Mouse (Mus musculus) spleen, adult 18-20 months (tissue): ENCODE measurements around the gene Gas7.

ENCODE experiments used
- DNase-seq, 2 experiments: peaks; one replicate each; pipeline ENCODE4 v3.0.0; 2022; ENCODE audit warnings: mixed read lengths in 2 of 2

Gene Gas7

DNA sequence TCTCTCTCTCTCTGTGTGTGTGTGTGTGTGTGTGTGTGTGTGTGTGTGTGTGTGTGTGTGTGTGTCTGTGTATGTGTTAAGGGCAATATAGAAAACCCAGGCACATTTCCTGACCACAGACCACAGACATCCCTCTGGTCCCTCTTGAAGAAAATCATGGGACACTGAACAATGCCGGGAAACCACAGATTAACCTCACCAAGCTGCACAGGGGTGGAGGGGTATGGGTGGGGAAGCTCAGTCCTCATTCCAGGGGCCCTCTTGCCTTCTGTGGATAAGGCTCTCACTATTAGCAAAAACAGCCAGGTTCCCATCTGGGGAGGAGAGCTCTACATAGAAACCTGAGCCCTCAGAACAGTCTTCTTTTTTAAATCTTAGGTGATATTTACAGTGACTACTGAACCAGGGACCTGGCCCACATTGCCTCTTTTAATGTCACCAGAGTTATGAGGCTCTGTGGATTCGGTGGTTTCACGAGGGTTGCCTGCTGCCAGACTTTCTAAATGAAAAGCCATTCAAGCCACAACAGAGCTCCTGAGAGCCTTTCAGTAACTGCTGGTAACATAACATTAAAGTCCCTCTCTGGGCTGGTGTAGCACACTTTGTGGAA is 178.5 kb downstream of the Gas7 start:
- DNase-seq: no peak

DNA sequence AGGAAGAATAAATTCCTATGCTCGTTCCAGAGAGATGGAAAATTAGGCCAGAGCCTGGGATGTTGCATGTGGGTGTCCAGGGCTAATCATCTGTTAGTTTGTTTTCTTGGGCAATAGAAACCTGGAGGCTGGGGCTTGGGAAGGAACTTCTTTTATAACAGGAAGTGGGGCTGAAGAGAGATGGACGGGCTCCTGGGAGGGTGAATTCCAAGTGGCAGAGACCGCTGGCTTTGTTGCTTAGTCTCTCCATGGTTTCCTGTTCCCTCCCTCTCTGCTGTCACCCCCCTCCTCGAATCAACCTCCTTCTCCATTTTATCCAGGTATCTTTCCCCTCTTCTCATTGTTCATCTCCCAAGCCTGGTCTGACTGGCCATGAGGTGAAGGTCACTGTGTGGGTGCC is 181.0 kb downstream of the Gas7 start:
- no peak for DNase-seq

DNA sequence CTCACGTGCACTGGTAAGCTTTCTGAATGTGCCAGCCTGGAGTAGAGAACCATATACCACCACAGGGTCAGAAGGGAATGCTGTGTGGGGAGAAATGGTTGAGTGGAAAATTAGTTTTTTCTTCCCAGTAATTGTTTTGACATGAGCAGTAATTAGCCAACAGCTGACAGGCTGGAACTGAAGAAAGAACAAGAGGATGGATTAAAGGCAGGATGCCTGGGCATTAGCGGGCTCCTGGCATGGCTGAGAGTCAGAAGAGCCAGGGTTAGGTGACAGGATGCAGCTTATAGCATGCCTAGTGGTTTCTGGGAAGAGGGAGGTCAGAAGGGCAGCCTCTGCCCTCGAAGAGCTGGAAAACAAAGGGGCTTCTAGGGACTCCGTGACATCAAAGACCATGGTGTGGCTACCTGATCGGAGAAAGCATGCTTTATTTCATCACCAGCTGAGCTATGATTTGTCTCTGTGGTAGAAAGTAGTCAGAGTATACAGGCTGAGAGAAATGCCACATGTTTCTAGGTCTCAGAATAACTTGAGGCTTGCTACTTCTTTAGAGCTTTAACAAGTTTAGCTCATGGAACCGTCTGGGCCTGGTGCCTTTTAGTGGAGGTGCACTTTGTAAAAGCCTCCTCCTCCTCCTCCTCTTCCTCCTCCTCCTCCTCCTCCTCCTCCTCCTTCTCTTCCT is 181.8 kb downstream of the Gas7 start:
- DNase-seq: no peak

DNA sequence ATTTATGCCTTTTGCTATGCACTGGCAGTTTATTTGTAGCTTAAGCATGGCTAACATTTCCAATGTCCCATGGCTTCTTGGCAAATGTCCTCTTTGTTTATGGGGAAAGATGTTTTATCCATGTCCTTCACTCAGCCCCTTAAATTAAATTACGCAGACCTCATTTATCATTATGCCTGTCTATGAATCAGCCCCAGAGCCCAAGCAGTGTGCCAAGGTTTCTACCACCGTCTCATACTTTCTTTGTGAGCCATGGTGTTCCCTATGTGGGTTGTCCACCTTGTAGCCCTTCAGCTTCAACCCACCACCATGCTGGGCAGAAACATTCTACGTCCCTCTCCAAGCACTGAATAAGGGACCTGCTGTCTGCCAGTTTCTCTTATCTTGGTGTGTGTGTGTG is 183.2 kb downstream of the Gas7 start:
- no peak for DNase-seq

DNA sequence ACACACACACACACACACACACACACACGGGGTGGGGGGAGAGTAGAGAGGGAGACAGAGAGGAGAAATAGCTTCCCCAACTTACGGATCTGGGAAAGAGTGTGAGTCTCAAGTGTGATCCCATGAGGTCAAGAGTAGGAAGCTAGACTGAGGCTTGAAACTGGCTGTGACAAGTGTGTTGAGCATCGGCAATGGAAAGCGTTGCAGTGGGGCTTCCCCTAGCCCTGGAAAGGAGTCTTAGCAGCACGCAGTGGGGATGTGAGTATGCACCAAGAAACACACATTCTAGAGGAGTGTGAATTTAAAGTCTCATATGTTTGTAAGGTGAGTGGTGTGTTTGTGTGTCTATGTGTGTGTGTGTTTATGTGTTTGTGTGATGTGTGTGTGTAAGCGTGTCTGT is 185.1 kb downstream of the Gas7 start:
- DNase-seq: no peak

DNA sequence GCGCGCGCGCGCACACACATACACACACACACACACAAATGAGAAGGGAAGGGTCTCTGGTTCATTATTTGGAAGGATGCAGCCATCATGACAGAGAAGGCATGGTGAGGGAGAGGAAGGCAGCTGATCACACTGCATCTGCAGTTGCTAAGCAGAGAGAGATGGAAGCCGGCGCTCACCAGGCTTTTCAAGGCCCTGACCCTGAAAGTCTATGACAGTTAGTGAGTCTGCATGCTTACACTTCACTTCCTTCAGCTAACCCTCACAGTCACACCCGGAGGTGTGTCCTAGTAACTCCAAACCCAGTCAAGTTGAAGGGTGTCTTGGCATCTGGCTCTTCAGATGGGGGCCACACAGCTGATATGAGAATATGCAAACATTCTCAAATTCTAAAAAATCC is 187.2 kb downstream of the Gas7 start:
- DNase-seq: no peak

DNA sequence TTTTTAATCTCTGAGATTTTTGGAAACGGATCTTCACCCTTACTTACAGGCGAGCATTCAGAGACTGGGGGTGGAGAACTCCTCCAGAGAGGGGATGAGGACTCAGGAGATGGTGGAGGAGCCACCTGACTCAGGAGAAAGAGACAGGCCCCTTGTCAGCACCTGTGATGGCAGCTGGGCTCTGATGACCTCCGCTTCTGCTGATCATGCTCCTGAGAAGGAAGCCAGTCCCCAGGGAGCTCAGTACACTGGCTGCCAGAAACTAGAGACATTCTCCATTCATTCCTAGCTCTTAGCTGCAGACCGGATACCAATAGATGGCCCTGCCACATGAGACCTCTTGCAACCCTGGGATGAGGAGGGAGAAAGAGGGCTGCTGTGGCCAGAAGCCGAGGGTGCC is 187.6 kb downstream of the Gas7 start:
- no peak for DNase-seq

DNA sequence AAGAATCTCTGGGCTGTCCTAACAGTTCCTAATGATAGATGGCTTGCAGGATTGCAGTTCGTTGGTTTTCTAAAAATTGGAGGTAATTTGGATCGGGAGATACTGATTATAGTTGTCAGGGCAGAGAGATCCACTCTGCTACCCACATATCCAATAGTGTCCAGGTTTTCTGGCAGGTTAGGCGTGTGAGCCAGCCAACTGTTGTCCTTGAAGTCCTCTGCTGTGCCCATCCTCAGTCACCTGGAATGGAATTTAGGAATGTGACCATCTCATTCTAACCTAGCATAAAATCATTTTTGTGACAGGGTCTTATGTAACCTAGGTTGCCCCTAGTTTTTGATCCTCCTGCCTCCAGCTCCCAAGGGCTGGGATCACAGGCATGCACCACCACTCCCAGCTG is 188.2 kb downstream of the Gas7 start:
- DNase-seq: no peak

DNA sequence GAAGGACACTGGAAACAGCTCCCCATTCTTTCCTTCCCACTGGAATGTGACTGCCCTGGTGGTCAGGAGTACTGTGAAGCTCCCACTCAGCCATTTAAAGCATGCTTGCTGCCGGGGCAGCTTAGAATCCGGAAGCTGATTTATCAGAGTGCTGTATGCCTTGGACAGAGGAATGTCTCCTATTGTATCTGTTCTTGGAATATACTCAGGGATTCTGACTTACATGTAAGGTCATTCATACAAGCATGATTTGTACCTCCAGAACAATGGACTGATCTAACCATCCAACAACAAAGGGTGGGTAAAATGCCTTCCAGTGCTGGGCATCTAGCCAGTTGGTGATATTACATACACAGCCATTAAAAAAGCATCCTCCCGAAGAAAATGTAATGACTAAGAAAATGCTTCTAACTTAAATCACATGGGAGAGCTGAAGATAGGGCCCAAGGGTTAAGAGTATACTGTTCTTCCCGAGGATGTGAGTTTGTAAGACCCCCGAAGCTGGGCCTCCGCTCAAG is 189.5 kb downstream of the Gas7 start:
- DNase-seq: no peak

DNA sequence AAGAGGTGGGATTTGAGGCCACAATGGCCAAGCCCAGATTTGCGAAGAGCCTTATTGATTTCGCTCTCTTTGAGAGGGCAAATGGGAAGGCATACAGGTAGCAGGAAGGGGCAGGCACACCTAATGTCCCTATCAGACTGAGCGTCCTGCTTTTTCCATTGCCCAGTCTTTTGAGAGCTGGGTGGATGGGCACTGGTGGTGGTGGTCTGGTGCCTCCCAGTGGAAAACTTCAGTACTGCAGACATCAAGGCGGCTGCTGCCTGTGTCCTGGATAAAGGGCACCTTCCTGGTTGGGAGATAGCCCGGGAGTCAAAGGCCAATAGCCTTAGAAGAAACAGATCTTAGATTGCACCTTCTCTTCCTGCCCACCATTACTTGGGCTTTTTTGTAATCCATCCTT is 192.5 kb downstream of the Gas7 start:
- DNase-seq: peak; percentile 22 to 63

DNA sequence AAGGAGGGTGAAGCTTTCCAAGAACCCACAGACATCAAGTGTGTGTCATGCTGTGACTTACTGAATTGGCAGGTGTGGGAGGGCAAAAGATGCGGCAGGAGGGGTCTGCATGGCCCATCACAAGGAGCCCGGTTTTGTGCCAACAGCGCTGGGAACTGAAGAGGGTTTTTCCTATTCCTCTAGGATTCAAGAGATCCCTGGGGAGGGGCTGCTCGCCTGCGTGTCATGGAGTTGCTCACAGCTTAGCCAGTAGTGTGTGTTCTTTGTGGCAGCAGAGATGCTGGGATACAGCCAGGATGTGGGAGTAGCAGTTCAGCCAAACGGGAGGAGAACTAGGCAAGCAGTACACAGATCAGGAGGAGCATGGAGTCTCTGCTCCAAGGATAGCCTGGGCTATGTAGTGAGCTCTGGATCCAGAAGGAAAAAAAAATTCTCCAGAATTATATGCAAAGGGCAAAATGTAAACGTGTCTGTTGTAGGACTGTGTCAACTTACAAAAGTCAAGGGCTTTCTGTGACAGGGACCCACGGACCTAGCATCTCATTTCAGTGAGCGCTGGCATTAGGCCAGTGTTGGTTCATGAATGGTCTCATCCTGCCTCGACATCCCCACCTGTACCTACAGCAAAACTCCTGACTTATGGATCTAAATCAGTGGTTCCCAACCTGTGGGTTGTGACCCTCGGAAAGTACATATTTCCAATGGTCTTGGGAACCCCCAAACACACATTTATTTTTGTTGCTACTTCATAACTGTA is 193.6 kb downstream of the Gas7 start:
- DNase-seq: no peak

DNA sequence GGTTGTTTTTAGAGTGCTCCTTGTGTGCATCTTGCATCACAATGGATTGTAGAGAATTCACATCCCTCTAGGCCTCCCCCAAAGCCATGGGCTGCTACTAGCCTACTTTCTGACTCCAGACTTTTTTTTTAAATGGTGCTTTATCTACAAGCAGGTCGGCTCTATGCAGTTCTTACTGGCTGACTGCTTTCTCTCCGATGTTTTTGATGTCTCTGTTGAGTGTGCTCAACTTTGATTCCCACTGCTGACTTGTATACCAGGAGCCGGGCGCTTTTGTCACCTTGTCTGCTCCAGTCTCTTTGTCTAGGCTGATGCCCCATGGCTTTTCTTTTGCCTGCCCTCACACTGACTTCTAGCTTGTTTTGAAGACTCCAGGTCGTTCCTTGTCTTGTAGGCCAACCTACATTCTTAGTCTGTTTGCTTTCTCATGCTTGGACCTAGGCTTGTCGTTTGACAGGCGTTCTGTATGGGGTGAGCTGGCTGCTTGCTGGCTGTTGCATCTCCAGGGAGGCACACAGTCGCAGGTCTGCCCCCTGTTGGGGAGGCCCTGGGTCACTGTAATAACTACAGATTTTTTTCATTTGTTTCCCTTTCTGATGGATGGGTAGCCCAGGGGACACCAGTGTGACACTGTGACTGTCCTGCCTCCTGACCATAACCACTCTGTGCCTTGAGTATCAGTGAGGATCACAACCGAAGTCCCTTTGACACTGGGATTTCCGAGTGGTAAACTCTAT is 194.9 kb downstream of the Gas7 start:
- DNase-seq: no peak

DNA sequence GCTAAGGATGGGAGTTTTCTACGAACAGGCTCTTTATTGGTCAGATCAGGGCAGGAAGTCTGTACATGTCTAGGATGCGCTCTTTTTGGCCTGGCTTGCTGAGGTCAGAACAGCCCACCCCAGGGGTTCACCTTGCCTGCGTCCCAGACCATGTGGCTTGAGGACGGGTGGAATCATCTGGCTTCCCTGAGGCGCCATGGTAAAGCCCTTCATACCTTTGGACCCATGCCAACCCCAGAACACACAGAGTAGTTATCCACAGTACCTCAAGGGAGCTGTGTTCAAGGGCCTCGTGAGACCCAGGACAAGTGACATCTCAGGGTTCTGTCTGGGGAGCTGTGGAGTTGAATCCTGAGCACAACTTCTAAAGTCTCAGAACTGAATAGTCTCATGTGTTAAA is 196.5 kb downstream of the Gas7 start:
- DNase-seq: no peak

DNA sequence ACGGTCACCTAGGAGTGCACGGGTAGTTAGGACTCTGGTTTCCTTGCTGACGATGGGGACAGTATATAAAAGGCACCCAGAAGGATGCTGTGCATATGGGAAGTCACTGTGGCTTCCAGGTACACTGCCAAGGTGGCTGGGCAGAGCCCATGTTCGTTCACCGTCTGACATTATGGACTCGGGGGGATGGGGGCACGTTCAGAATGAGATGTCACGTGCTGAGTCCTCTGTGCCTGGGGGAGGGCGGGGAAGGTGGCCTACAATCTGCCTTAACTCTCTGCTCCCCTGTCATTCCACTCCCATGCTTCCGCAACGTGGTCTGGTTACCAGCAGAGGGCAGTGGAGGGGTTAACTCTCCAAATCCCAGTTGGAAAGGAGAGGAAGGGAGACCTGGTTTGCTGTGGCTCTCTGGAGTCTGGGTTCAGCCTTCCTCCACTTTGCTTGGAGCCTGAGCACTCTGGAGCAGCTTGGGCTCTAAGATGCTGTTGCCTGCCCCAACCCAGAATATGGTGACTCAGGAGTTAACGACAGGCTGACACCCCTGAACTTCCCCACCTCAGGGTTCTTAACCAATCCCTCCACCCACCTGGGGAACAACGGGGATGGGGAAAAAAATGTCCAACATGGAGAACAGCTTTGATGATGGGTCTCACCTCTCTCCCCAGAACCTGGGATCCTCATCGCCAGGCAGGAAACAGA is 197.1 kb downstream of the Gas7 start:
- no peak for DNase-seq

DNA sequence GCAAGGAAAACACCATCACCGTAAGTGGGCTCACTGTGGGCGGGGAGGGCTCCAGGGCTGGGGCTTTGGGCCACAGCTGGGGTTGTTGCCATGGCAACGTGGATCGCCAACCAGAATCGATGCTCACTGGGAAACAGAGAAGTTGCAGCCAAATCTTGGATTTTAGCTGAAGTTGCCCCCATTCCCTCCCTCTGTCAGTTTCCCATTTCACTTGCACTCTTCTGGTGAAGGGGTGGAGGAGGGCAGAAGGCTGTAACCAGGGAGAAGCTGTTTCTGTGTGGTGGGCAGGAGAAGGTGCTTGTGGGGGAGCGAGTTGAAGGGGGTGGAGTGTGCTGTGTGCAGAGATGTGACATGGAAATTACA is 197.6 kb downstream of the Gas7 start:
- DNase-seq: no peak

DNA sequence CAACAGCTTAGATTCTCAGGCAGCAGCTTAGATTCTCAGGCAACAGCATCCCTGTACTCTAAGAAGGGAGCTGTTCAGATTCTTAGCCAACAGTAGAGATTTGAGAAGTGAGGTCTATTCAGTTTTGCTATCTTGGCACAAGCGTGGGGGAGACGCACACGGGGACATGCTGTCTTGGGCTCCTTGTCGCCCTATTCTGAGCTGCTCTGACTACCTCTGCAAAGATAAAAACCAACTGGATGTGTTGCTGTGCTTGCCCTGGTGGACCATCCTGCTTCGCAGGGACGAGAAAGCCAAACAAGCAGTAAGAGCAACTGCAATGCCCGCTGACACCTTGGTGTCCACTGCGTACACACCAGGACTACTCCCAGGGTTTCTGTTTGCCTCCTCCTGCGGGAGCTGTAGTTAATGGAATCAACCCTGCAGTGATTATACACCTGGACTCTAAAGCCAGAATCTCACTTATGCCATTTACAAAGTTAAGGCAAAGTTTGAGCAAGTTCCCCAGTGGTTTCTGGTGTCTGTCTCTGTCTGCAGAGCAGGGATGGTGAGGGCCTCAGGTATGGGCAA is 198.4 kb downstream of the Gas7 start:
- DNase-seq: no peak

DNA sequence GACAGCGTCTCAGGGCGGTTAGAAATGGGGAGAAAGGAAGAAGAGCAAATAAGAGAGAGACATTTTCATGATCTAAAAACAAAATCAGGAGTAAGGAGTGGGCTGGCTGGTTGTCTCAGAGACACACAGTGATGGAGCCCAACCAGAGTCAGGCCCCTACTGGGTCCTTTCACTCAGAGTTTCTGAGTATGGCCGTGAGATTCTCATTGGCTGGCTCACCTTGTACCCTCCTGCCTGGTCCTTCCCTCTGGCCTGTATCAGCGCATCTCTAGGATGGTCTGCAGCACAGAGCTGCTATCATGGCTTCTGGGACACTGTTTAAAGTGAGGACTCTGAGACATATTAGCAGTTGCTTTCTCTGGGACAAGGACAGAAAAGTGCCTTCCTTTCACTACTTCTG is 199.3 kb downstream of the Gas7 start:
- DNase-seq: no peak

DNA sequence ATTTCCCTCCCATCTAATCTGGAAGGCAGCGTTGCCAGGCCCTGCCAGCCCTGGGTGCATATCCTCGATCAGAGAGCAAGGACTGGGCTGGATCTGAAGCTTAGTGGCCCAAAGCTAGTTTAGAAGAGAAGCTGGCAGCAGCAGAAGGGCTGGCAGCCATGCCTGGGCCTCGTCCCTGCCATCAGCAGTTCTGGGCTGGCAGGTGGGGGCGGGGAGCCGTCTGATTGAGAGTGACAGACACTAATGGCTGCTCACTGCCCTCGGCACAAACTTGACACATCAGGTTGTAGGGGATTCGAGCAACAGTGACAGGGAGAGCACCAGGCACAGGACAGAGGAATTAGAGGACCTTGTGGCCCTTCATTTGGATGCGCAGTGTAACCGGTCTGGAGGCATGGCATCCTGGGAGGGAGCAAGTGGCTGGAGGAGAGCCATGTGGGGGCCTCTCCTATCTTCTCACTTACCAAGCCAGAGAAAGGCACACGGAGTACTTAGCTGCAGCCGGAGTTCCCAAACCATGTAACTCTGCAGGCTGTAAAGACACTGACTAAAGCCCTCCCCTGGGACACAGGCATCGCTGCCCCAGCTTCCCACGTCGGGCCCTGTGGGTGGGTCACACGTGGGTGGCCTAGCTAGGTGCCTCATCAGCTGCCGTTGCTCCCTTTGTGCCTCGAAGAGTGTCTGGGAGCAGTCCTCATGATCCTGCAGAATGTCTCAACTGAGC is 200.2 kb downstream of the Gas7 start:
- DNase-seq: no peak

DNA sequence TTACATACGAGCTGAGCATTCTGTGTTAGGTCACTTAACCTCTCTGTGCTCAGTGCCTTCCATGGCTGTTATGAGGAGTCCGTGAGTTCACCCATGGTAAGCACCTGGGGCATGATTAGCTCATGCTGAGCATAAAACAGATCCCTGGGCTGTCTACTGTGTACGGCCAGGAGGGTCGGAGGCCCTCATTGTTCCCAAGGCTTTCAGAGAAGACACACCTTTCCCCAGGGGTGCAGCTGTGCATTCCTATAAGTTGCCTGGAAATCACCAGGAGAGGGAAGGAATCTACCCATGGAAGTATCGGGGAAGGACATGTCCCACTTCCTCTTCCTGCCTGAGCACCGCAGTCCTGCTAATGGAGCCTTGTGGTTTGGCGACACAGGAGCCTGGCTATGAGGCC is 201.1 kb downstream of the Gas7 start:
- no peak for DNase-seq

DNA sequence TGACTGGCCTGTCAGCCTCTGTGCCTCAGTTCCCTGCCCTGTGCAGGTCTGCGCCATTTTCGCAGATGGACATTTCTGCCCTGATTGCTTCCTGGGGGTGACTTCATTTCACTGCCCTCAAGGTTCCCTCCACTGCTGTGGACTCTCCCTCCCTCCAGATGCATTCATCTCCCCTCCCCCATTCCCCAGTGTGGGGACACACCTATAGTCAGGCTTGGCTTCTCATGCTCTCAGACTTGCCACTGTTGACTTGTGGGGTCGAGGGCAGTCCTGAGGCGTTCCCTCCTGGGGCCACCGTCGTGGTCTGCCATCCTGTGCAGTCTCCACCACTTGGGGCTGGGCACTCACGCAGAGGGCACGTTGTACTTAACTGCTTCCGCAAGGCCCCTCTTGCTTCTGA is 201.6 kb downstream of the Gas7 start:
- no peak for DNase-seq

DNA sequence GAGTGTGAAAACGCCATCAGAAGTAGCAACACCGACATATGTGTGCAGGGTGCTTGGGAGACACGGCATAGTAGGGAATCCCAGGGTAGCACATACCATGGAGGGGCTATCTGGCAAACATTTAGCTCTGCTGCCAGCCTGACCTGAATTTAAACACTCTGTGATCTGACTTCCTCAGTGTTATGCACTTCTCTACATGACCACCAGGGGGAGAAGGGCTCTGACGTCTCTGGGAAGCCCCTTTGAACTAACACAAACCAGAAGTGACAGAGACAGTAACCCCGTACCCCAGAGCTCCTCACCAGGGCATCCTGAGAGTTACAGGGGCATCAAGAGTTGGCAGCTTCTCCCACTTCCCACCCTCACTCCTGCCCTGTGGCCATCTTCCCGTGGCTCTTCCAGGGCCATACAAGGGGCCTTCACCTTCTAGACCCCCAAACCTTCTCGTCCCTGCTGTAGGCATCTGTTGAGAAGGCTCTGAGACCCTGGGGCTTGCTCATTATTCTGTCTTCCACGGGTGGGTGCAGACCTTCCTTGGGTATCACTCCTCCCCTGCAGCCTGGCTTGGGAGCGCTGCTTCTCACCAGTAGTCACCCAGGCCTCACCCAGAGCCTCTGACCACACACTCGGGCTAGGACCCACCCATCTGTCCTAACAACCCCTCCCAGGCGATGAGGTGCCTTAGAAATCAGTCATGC is 202.6 kb downstream of the Gas7 start:
- peak in 1 of 2 experiments; percentile 35 for DNase-seq
